Mouse (Mus musculus) intestine, postnatal 0 days (tissue): Measurements from ENCODE around the gene Ifitm1. TPM values are rescaled to one million over a fixed set of nuclear protein-coding genes. Genes with fewer than 3 reads are reported as not detected.

ENCODE experiments used
- ATAC-seq: fragments of 200-750 bp; cut with Nextera tagmentation; 2 replicates; pipeline ENCODE4 v1.8.0; 2017; ENCODE audit warnings: mild to moderate bottlenecking, moderate TSS enrichment, moderate library complexity
- H3K27ac ChIP-seq: fragments of 300-500 bp; sonication (generic); 2 replicates; pipeline ENCODE4 v1.5.1; 2014; ENCODE audit warnings: mild to moderate bottlenecking, low read depth, low read length, moderate library complexity
- H3K27me3 ChIP-seq: fragments of 300-500 bp; sonication (generic); replicated peaks from 2 replicates; pipeline ENCODE4 v1.6.1; 2014; ENCODE audit warnings: low read length, mixed read lengths; ENCODE audit not compliant: control insufficient read depth, insufficient read depth
- H3K36me3 ChIP-seq: fragments of 300-500 bp; sonication (generic); 2 replicates; pipeline ENCODE4 v1.6.1; 2014; ENCODE audit warnings: mild to moderate bottlenecking, moderate library complexity; ENCODE audit not compliant: control insufficient read depth, insufficient read depth
- H3K4me1 ChIP-seq: fragments of 300-500 bp; sonication (generic); replicated peaks from 2 replicates; pipeline ENCODE4 v1.6.1; 2014; ENCODE audit warnings: antibody characterized with exemption, low read length, mixed read lengths; ENCODE audit not compliant: control insufficient read depth, insufficient read depth
- H3K4me2 ChIP-seq: fragments of 300-500 bp; sonication (generic); replicated peaks from 2 replicates; pipeline ENCODE4 v1.6.1; 2014; ENCODE audit warnings: low read depth, mild to moderate bottlenecking, moderate library complexity
- H3K4me3 ChIP-seq: fragments of 300-500 bp; sonication (generic); 2 replicates; pipeline ENCODE4 v1.5.1; 2014; ENCODE audit warnings: low read depth, low read length
- H3K9ac ChIP-seq: fragments of 300-500 bp; sonication (generic); 2 replicates; pipeline ENCODE4 v1.6.1; 2014; ENCODE audit warnings: mild to moderate bottlenecking, low read depth, low read length
- H3K9me3 ChIP-seq: fragments of 300-500 bp; sonication (generic); 2 replicates; pipeline ENCODE4 v1.6.1; 2016; ENCODE audit warnings: mixed run types; ENCODE audit not compliant: control insufficient read depth
- CTCF ChIP-seq: sonication (generic); IDR thresholded peaks from 2 replicates; pipeline ENCODE4 v1.5.1; 2016; ENCODE audit warnings: low read depth, mild to moderate bottlenecking, control low read depth, antibody characterized with exemption, moderate library complexity
- WGBS: fragments of 180-500 bp; shearing (Covaris S2); extraction: QIAGEN DNeasy Blood & Tissue Kit; methylation state at CpG from one replicate; pipeline ENCODE4 v1.1.7; 2014; 5-methylcytosine and 5-hydroxymethylcytosine counted together
- polyA plus RNA-seq: library from polyadenylated mRNA; unstranded; fragments of >200 nt; fragmentation: Nextera tagmentation; extraction: Ambion mirVana; gene quantifications from 2 replicates; pipeline ENCODE4 v1.2.1, GENCODE M21; 2015

The Ifitm1 gene
- polyA plus RNA-seq, 1 experiment from 2014 or later: 133 TPM

GRCm38 (mm10) chr7:140981704-140982103 lies 14.7 kb downstream of the Ifitm1 start:
- H3K27me3 ChIP-seq: no peaks in the 10 kb centered on the region
- no peaks in the 10 kb centered on the region for H3K4me1 ChIP-seq
- no peak overlapping the region for H3K27ac ChIP-seq
- 87% methylated on average over 8 of the region's 8 CpGs for WGBS
- H3K4me2 ChIP-seq: no peak overlapping the region
- TF ChIP-seq CTCF: no peak
- no peak for ATAC-seq
- H3K36me3 ChIP-seq: no peaks in the 10 kb centered on the region
- no peaks in the 10 kb centered on the region for H3K9me3 ChIP-seq
- H3K4me3 ChIP-seq: no peak overlapping the region
- no peak overlapping the region for H3K9ac ChIP-seq

GRCm38 (mm10) chr7:140982971-140983370 lies 15.9 kb downstream of the Ifitm1 start:
- TF ChIP-seq CTCF: no peak
- Histone ChIP-seq H3K4me1 (no peaks in the 10 kb centered on the region), H3K4me3 (no peak overlapping the region), H3K9me3 (no peaks in the 10 kb centered on the region), H3K36me3 (no peaks in the 10 kb centered on the region), H3K4me2 (no peak overlapping the region), H3K27me3 (no peaks in the 10 kb centered on the region), H3K9ac (no peak overlapping the region), H3K27ac (no peak overlapping the region)
- WGBS: 96% methylated on average over 7 of the region's 7 CpGs
- no peak for ATAC-seq

- TF ChIP-seq CTCF: no peak
- H3K27ac ChIP-seq: no peak overlapping the region
- ATAC-seq: no peak
- no peaks in the 10 kb centered on the region for H3K4me1 ChIP-seq
- H3K36me3 ChIP-seq: no peaks in the 10 kb centered on the region
- H3K9ac ChIP-seq: no peak overlapping the region
- no peak overlapping the region for H3K4me2 ChIP-seq
- H3K9me3 ChIP-seq: no peaks in the 10 kb centered on the region
- no peaks in the 10 kb centered on the region for H3K27me3 ChIP-seq
- WGBS: 72% methylated on average over 17 of the region's 17 CpGs
- no peak overlapping the region for H3K4me3 ChIP-seq
Observed at GRCm38 (mm10) chr7:140987182-140988138, 20.4 kb downstream of the Ifitm1 start.

GRCm38 (mm10) chr7:140989022-140989421 lies 22.0 kb downstream of the Ifitm1 start:
- H3K9ac ChIP-seq: no peak overlapping the region
- no peak overlapping the region for H3K4me2 ChIP-seq
- ATAC-seq: no peak
- WGBS: 75% methylated on average over 4 of the region's 4 CpGs
- TF ChIP-seq CTCF: no peak
- H3K9me3 ChIP-seq: no peaks in the 10 kb centered on the region
- no peaks in the 10 kb centered on the region for H3K36me3 ChIP-seq
- H3K27ac ChIP-seq: no peak overlapping the region
- H3K4me1 ChIP-seq: no peaks in the 10 kb centered on the region
- no peaks in the 10 kb centered on the region for H3K27me3 ChIP-seq
- H3K4me3 ChIP-seq: no peak overlapping the region

- Histone ChIP-seq H3K4me2 (no peak overlapping the region), H3K4me3 (no peak overlapping the region), H3K27me3 (no peaks in the 10 kb centered on the region), H3K36me3 (no peaks in the 10 kb centered on the region), H3K27ac (no peak overlapping the region), H3K9ac (no peak overlapping the region), H3K9me3 (no peaks in the 10 kb centered on the region), H3K4me1 (no peaks in the 10 kb centered on the region)
- 42% methylated on average over 6 of the region's 6 CpGs for WGBS
- ATAC-seq: no peak
- no peak for TF ChIP-seq CTCF
Observed at GRCm38 (mm10) chr7:140990185-140990584, 23.2 kb downstream of the Ifitm1 start.

- TF ChIP-seq CTCF: no peak
- Histone ChIP-seq H3K4me1 (no peaks in the 10 kb centered on the region), H3K36me3 (no peaks in the 10 kb centered on the region), H3K9me3 (no peaks in the 10 kb centered on the region), H3K9ac (no peak overlapping the region), H3K27ac (no peak overlapping the region), H3K4me3 (no peak overlapping the region), H3K4me2 (no peak overlapping the region), H3K27me3 (no peaks in the 10 kb centered on the region)
- WGBS: 71% methylated on average over 5 of the region's 5 CpGs
- ATAC-seq: no peak
Observed at GRCm38 (mm10) chr7:140990622-140991021, 23.6 kb downstream of the Ifitm1 start.
